Mouse (Mus musculus) megakaryocyte, embryonic 14.5 days (primary cell): Measurements from ENCODE around the gene Adamts2.

Source experiments
- FLI1 ChIP-seq: IDR thresholded peaks from 2 replicates; pipeline ENCODE4 v1.6.1; 2012; ENCODE audit warnings: low read length, inconsistent platforms, mixed read lengths
- GATA1 ChIP-seq: IDR thresholded peaks from 3 replicates; pipeline ENCODE4 v1.6.1; 2012; ENCODE audit warnings: mixed read lengths, low read length, inconsistent platforms, borderline replicate concordance

DNA sequence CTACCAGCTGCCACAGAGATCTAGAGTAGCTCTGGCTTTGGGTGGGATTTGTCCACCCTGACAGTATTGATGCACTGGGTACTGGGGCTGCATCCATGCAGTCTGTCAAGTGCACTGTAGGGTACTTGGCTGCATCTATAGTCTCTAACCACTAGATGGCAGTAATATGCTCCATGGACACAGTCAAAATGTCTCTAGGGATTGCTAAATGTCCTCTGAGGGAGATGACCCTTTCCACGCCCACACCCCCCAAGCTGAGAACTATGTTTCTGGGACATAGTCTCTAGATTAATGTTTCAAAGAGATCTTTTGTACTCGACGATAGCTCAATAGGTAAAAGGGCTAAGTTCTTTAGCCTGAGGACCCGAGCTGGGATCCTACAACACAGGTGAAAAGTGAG lies 42.8 kb upstream of the Adamts2 start:
- TF ChIP-seq GATA1 (no peak), FLI1 (no peak)
